Mouse (Mus musculus): ENCODE results near the gene Dner. TPM values are rescaled to one million over a fixed set of nuclear protein-coding genes. Genes with fewer than 3 reads are reported as not detected.

Dner gene
- total RNA-seq, 2 experiments from 2014 or later, result not detected

DNA sequence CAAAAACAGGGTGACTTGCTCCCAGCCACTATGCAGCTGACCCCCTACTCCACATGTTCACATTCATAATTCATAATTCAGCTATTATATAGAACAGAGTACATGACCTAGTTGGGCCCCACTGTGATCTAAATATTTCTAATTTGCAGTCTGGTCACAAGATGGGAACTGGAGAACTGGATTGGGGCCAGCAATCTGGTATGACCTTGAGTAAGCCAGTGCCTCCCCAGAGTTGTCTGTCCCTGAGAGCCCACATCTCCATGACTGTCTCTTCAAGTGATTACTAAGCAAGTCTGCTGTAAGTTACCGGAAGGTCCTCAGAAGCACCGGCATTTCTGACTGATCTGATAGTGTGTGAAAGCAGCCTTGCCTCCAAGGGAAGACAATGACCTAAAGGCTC lies 49.2 kb downstream of the Dner start:
- no peak for ATAC-seq (replicated peaks; ENCODE audit: low FRiP score, low TSS enrichment, poor library complexity, severe bottlenecking)

DNA sequence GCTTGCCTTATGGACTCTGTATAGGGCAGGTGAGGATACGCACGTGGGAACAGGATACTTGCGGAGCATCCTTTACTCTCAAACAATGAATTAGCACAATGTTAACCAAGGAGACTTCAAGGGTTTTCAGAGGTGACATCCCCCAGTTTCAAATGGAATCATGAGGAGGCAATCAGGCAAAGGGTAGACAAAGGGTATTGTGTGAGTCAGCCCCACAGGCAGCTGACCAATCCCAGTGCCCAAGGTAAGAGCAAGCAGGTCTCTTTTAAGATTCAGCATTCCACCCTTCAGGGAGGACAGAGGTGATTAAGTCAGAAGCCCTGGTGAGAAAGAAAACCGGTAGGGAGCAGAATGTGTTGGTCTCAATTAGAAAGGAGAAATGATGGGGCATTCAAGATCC lies 55.6 kb downstream of the Dner start:
- no peak for ATAC-seq (replicated peaks; ENCODE audit: low FRiP score, low TSS enrichment, poor library complexity, severe bottlenecking)

DNA sequence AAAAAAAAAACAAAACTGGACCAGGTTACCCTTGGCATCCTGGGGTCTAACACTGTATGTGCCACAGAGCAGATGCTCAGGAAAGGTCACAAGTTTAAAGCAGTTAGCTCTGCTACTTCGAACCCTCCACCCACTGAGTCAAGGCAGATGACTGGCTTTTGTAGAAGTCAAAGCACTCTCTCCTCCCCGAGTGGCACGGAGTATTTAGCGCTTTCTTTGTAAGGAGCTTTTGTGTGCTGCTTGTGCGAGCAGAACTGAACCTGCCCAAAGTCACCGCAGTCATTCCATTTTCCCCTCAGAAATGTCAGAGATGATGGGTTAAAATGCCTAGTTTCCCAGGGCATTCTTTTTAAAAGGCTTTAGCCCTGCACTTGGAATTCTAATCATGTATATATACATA lies 59.1 kb downstream of the Dner start:
- no peak for ATAC-seq (replicated peaks; ENCODE audit: low FRiP score, low TSS enrichment, poor library complexity, severe bottlenecking)

DNA sequence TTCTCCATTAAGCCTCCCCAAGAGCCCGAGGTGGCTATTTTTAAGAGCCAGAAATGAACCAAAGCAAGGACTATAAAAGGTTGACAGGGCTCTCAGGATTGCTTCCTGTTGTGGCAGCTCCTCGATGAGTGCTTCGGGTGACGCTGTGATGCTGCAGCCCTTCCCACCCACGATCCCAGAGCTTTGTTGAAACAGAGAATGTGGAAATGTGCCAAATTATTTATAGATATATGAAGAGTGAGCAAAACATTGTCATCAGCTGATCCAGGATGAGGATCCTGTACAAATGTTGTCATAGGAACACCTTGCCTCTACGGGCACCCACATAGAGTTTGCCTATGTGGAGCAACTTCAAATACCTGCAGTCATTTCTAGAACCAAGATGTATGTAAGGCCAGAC lies 67.8 kb downstream of the Dner start:
- no peak for ATAC-seq (replicated peaks; ENCODE audit: low FRiP score, low TSS enrichment, poor library complexity, severe bottlenecking)

DNA sequence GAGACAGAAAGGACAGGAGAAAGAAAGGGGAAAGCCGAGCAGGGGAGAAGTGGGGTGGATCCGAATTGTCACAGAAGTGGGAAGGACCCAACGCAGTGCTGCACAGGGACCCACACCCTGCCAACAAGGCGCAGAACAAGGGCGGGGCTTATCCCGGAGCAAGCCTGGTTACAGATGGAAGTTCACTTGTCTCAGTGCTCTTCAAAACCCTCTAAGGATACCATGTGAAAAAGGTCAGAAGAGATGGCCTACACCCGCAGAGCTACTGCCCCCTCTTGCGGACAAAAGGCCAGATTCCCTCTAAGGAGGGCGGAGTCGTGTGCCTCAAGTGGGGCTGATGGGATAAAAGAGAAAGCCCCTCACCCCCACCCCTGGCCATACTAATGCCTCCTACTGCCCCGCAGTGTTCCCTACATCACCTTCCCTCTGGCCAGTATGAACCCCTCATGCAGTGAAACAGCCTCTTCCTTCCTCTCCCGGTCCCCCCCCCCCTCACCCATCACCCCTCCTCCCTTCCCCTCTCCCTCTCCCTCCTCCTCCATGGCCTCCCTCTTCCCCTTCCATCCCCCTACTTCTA lies 73.0 kb downstream of the Dner start:
- no peak for ATAC-seq (replicated peaks; ENCODE audit: low FRiP score, low TSS enrichment, poor library complexity, severe bottlenecking)

DNA sequence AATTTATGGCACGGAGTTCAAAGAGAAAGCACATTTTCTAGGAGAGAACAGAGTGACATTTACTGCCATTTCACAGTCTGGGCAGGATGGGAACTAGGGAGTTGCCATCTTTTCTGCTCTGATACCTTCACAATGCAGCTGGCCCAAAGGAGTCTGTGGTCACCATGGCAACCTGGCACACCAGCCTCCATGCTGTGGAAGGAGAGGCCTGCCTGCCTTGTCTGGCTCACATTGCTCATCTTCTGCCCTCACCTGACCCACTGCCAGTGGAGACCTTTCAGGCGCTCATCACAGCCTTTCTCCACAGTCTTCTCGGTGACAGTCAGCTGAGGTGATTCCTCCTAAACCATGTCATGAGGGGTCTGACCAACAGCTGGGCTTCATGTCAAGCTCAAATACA lies 74.7 kb downstream of the Dner start:
- ATAC-seq (replicated peaks; ENCODE audit: low FRiP score, low TSS enrichment, poor library complexity, severe bottlenecking), result no peak

DNA sequence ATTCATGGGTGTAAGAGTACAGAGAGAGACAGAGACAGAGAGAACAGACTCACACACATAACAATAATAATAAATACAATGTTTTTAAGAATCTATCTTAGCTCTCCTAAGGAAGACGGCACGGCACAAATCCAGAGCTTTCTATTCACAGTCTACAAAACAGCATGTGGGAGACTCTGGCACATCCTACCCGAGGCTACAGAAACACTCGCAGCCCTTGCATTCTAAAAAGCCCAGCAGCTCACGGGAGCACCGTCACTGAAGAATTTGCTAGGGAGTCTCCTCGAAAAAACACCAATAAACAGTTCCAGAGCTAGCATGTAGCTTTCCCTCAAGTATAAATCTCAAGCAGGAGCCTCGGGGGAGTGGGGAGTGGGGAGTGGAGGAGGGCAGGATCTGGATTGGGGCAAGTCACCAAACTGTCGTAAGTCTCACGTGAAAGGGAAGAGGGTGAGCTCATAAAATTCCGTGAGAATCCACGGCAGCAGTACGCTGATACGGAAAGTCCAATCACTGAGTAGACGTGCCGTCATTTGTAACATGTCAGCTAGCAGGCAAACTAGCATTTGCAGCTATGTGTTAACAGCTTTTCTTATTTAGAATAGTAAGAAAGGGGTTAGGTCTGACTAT lies 76.8 kb downstream of the Dner start:
- no peak for ATAC-seq (replicated peaks; ENCODE audit: low FRiP score, low TSS enrichment, poor library complexity, severe bottlenecking)

DNA sequence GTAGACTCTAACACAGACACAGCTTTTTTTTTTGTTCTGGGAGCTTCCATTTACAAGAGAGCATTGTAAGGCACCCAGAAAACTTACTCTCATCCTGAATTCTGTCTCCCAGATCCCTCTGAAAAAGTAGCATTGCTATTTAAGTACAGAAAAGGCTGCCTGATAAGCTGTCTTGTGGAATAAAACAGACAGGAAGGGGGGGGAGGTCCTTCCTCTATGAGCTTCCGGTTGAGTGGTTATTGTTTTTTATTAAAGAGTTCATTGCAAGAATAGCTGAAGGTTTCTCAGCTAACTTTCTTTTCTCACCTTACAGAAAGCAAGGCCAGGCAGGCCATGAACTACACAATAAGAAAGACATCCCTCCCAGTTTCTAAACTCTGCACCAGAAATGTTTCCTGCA lies 77.9 kb downstream of the Dner start:
- no peak for ATAC-seq (replicated peaks; ENCODE audit: low FRiP score, low TSS enrichment, poor library complexity, severe bottlenecking)

DNA sequence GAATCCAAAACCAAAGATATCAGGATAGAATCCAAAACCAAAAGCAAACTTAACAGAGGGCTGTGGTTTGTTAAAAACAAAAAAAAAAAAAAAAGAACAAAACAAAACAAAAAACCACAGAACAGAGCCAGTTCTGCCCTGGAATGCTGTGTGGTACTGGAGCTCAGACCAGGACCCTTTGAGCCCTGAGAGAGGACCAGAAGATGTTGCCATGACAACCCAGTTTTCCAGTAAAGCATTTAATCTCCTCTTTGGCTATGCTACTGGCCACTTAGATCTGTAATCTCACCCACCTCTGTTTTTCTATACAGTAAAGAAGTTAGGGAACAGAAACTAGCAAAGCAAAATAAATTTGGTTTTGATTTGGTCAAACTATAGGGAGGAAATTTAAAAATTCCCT lies 79.9 kb downstream of the Dner start:
- no peak for ATAC-seq (replicated peaks; ENCODE audit: low FRiP score, low TSS enrichment, poor library complexity, severe bottlenecking)

DNA sequence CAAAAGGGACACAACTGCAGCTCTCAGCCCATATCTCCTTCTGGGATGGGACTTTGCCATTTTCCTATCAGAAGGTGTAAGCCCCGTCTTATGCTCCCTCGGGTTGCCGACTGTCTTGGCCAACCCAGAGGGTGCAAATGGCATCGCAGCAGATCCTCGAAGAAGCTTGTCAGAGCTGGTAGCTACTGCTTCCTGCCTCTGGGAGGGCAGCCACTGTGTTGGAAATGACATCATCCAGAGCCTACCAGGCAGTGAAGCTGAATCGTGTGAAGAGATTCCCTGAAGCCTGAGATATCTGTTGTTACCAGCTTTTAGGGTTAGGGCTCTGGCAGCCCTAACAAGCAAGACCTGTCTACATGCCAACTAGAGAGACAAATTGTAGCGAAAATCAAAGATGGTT lies 81.4 kb downstream of the Dner start:
- no peak for ATAC-seq (replicated peaks; ENCODE audit: low FRiP score, low TSS enrichment, poor library complexity, severe bottlenecking)

DNA sequence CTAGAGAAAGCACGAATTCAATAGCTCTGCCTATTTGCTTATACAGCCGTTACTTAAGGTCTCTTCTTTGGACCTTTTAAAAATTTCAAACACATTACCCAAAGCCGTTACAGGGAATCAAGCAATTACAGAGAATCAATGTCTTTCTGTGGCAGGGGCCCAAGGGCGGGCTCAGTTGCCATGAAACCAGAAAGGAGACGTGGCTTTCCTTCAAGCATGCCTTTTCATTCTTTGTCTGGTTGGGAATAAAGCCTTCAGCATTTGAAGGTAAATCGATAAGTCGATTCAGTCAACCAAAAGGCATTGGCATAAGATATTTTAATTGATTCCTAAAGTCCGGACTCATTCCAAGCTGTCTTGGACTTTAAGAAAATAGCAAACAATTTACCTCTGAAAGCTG lies 82.9 kb downstream of the Dner start:
- ATAC-seq (replicated peaks; ENCODE audit: low FRiP score, low TSS enrichment, poor library complexity, severe bottlenecking), result no peak

DNA sequence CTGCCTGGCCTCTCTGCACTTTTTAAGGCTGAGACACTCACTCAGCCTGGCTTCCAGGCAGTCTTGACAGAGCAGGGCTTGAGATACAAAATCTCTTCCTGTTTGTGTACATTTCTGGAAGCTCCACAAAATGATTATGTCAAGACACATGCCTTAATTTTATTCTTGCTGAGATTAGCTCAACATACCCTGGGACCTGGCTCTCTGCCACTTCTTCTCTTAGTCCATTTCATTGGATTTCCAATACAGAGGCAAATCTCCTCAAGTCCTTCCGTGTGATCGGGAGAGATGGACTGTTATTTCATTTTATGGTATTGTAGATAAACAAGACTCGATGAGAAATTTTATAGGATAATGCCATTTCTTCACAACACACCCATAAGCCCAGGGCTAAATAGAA lies 84.7 kb downstream of the Dner start:
- no peak for ATAC-seq (replicated peaks; ENCODE audit: low FRiP score, low TSS enrichment, poor library complexity, severe bottlenecking)

DNA sequence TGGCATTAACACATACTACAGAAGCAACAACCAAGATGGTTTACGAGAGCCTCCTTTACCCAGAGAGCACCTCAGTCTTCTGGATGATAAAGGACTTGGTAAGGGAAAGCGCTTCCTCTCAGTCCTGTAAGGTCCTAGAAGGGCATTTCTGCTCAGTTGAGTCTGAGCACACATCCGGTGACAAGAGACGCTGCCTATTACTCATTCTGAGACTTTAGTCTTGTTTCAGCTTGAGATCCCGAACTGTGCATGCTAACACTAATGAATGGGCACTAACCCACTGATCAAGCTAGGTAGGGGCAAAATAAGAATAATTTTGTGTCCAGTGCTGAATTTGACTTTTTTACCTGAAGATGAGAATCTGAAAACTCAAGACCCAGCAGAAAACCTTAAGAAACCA lies 97.0 kb downstream of the Dner start:
- ATAC-seq (replicated peaks; ENCODE audit: low FRiP score, low TSS enrichment, poor library complexity, severe bottlenecking), result no peak

DNA sequence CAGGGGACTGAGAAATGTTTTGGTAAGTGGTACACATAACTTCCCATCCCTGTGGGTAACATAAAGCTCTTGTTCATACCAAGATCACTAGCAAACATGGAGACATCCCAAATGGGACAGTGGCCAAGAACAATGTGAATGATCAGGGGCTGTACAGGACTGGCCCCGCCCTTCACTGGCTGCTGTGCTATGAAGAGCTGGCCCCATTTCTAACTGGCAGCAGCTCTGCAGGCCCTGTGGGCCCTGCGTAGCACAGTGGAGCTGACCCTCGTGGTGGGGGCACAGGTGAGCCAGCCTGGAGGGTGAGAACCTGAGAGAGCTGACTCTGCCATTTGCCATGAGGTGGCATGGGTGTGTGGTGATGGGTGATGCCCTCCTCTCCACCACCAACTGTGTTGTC lies 100.0 kb downstream of the Dner start:
- no peak for ATAC-seq (replicated peaks; ENCODE audit: low FRiP score, low TSS enrichment, poor library complexity, severe bottlenecking)

DNA sequence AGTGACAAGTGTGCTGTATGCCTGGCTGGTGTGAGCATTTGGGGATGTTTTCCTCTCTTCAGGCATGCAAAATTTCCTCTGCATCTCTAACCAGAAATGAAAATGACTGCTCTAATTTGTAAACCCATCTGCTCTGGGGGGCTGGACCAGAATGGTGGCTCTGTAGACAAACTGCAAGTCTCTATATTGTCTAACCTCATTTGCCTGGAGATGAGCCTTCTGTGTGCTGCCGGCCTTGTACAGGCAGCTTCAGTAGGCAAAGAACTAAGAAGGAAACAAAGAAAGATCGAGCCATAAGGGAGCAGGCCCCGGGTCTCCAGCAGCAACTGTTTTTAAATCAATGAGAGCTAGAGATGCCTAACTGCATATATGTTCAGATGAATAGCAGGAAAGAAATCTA lies 103.6 kb downstream of the Dner start:
- ATAC-seq (replicated peaks; ENCODE audit: low FRiP score, low TSS enrichment, poor library complexity, severe bottlenecking), result no peak

DNA sequence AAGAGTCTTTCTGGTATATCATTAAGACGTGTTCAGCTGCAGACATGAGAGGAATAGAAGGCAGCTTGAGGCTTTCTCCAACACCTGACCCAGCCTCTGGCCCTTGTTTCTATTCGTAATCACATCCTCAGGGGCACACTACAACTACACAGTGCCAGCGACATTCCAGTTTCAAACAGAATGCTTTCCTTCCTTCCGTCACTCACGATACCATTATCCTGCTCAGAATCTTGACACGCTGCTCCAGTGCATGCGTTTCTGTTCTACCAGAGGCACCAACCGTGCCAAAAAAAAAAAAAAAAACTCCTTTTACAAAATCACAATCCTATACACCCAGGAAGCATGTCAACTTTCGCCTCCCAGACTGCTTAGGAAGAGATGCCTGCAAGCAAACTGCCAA lies 105.5 kb downstream of the Dner start:
- ATAC-seq (replicated peaks; ENCODE audit: low FRiP score, low TSS enrichment, poor library complexity, severe bottlenecking), result no peak

DNA sequence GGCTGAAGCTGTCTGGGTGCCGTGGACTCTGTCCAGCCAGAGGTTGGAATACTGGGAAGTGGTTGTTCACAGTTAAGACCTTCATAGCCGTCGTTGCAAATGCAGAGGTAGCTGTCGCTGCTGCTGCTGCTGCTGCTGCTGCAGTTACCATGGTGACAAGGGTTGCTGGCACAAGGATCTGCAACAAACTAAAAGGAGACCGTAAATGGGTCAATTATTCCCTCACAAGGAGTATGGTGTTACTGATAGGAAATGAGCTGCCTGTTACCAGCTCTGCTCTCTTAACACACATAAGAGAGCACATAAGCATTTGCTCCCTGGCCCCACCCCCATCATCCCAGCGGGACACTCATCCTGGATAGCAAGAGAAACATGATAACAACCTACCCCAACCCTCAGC lies 110.6 kb downstream of the Dner start:
- ATAC-seq (replicated peaks; ENCODE audit: low FRiP score, low TSS enrichment, poor library complexity, severe bottlenecking), result no peak

DNA sequence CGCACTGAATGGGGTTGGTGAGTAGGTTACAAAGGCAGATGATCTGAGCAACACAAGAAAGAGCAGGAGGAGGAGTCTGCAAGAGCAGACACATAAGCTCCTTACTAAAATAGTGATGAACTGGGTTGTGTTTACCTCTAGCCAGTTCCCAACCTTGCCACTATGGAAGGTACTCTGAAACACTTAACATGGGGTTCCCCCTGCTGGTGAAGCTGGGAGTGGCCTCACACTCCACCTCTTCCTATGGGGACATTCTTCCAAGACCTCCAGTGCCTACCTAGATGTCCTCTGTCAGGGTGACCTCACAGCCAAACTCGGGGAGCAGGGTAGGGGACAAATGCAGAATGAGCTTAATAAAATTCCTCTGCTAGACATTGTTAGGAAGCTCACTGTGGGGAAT lies 114.2 kb downstream of the Dner start:
- ATAC-seq (replicated peaks; ENCODE audit: low FRiP score, low TSS enrichment, poor library complexity, severe bottlenecking), result 0 out of 2 replicates have a peak, but pooled peaks have one; percentile 37

DNA sequence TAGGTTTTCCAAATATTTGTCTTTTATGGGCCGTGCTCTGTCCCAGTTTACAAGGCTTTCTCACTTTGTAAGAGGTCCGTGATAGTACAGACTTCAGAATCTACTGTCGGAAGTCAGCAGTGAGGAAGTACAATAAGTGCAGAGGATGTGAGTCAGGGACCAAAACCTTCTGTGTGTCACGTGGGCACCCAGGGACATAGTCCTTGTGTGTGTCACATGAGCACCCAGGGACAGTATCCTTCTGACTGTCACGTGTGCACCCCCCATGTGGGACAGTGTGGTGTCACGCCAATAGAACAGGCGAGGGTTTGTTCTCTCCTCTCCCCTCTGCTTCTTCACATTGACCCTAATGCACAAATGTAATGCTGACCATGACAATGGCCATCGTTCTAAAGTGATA lies 134.2 kb downstream of the Dner start:
- ATAC-seq (replicated peaks; ENCODE audit: low FRiP score, low TSS enrichment, poor library complexity, severe bottlenecking), result no peak

DNA sequence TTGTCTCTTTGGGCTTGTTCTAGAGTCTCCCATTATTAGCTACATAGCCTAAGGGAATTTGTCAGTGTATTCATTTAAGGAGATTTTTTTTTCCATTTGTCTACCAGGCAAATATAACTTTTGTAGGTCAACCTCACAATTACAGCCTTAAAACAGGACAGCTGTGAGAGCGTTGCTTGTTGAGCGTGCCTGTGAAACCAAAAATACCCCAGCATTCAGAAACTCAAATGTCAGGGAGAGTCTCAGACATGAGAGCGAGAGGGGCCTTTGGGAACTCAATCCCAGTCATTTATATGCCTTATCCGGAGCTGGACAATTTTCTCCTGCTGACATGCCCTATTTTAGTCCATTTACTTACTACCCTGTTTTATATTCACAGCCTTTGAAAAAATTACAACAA lies 134.6 kb downstream of the Dner start:
- no peak for ATAC-seq (replicated peaks; ENCODE audit: low FRiP score, low TSS enrichment, poor library complexity, severe bottlenecking)

DNA sequence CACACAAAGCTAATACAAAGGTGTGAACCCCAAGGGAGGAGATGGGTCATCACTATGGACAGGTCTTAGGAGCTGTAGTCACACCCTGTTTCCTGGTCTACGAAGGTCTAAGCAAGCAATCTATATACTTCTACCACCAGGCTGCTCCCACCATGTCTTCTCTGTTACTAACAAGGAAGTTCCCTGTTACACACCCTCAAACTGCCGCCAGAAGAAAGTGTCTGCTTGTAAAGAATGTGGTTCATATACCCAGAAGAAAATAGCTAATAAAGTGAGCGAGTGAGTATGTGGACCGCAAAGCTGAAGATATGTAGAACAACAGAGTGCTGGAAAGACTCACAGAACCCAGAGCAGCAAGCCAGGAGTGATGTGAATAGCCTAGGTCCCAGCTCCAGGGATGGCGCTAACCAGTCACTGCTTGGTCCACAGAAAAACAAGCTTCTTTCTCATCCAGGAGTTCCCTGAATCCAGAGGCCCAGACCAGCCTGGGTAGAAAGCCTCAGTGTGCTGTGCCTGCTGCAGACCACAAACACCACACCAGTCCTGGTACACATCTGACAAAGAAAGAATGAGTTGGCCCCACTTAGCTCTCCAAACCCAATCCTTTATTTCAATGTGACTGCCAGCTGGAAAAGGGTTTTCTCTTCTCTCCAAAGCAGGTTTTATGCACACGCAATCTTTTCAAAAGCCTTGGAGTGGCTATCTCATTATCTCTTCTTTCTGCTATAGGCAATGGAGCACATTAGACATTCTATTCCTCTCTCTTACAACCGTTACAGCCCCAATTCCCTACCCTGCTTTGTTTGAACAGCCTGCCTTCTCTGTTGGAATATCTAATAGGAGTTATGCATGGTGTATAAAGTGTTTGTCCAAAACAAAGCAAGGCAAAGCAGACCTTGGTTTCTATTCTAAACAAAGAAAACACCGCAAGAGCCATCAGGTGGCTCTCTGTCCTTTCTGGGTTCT lies 139.2 kb downstream of the Dner start:
- no peak for ATAC-seq (replicated peaks; ENCODE audit: low FRiP score, low TSS enrichment, poor library complexity, severe bottlenecking)

Data from megakaryocyte-erythroid progenitor cell, adult 5-6 weeks (primary cell).